Mouse (Mus musculus) bone marrow macrophage, adult 2 months (primary cell): Measurements from ENCODE around the gene Tk1. TPM values are rescaled to one million over a fixed set of nuclear protein-coding genes. Genes with fewer than 3 reads are reported as not detected.

Experiments used
- H3K27ac ChIP-seq: 2 replicates; pipeline ENCODE4 v1.5.1; 2012; ENCODE audit warnings: low read depth, low read length; ENCODE audit not compliant: insufficient read depth
- H3K4me1 ChIP-seq: 2 replicates; pipeline ENCODE4 v1.6.1; 2012; ENCODE audit warnings: low read length; ENCODE audit not compliant: control insufficient read depth, insufficient read depth
- H3K4me3 ChIP-seq: 2 replicates; pipeline ENCODE4 v1.5.1; 2012; ENCODE audit warnings: mild to moderate bottlenecking, low read length, moderate library complexity; ENCODE audit not compliant: insufficient read depth
- CTCF ChIP-seq: IDR thresholded peaks from 2 replicates; pipeline ENCODE4 v1.5.1; 2012; ENCODE audit warnings: low read depth, mild to moderate bottlenecking, low read length, moderate library complexity
- POLR2A ChIP-seq: IDR thresholded peaks from 2 replicates; pipeline ENCODE4 v1.6.1; 2012; ENCODE audit warnings: mild to moderate bottlenecking, low read depth, low read length, borderline replicate concordance
- polyA plus RNA-seq: library from polyadenylated mRNA; stranded (reverse); fragments of >200 nt; gene quantifications from 2 replicates; pipeline ENCODE4 v1.2.4, GENCODE M21; 2012; ENCODE audit not compliant: missing spikeins, insufficient read depth, insufficient read length

Gene Tk1
- polyA plus RNA-seq, 1 experiment = 70.1 TPM

GRCm38 (mm10) chr11:117863174-117863856 is 37.4 kb upstream of the Tk1 start:
- TF ChIP-seq CTCF (no peak), POLR2A (no peak)
- peaks cover 14% of the 10 kb centered on the region for H3K4me1 ChIP-seq

GRCm38 (mm10) chr11:117860601-117861000 is 34.7 kb upstream of the Tk1 start, which contains the start of gene Tmem235:
Tmem235 (plus strand) TSS chr11:117860752.
- TF ChIP-seq POLR2A = no peak
- TF ChIP-seq CTCF = no peak
- Histone ChIP-seq H3K4me3 (no peak within 1 kb of the TSS), H3K27ac (no peak within 1 kb of the TSS), H3K4me1 (peaks cover 10% of the 10 kb centered on the region)

More at GRCm38 (mm10) chr11:117863174-117863856, 37.4 kb upstream of the Tk1 start:
- Histone ChIP-seq H3K27ac (no peak overlapping the region), H3K4me3 (no peak overlapping the region)

GRCm38 (mm10) chr11:117858392-117858791 is 32.5 kb upstream of the Tk1 start:
- no peak overlapping the region for H3K27ac ChIP-seq
- H3K4me3 ChIP-seq = no peak overlapping the region
- TF ChIP-seq CTCF (no peak), POLR2A (no peak)
- H3K4me1 ChIP-seq = 0 out of 2 replicates have a peak, but pooled peaks cover 4% of the 10 kb centered on the region

GRCm38 (mm10) chr11:117857462-117857861 is 31.6 kb upstream of the Tk1 start:
- 0 out of 2 replicates have a peak, but pooled peaks cover 4% of the 10 kb centered on the region for H3K4me1 ChIP-seq
- no peak overlapping the region for H3K27ac ChIP-seq
- no peak for TF ChIP-seq CTCF
- H3K4me3 ChIP-seq = no peak overlapping the region

GRCm38 (mm10) chr11:117855975-117856374 is 30.1 kb upstream of the Tk1 start:
- Histone ChIP-seq H3K4me3 (no peak overlapping the region), H3K4me1 (0 out of 2 replicates have a peak, but pooled peaks cover 4% of the 10 kb centered on the region), H3K27ac (no peak overlapping the region)
- TF ChIP-seq POLR2A = no peak
- TF ChIP-seq CTCF = no peak

GRCm38 (mm10) chr11:117855360-117855759 is 29.5 kb upstream of the Tk1 start:
- Histone ChIP-seq H3K4me3 (no peak overlapping the region), H3K27ac (no peak overlapping the region), H3K4me1 (peaks cover 6% of the 10 kb centered on the region)
- TF ChIP-seq POLR2A (no peak), CTCF (no peak)

- H3K4me1 ChIP-seq = peaks cover 8% of the 10 kb centered on the region
- TF ChIP-seq CTCF (no peak), POLR2A (no peak)
- H3K27ac ChIP-seq = no peak overlapping the region
- no peak overlapping the region for H3K4me3 ChIP-seq
These were observed 28.3 kb upstream of the Tk1 start for GRCm38 (mm10) chr11:117854241-117854640.

GRCm38 (mm10) chr11:117852875-117853274 is 27.0 kb upstream of the Tk1 start:
- H3K4me3 ChIP-seq = no peak overlapping the region
- no peak for TF ChIP-seq CTCF
- TF ChIP-seq POLR2A = no peak
- no peak overlapping the region for H3K27ac ChIP-seq
- H3K4me1 ChIP-seq = peaks cover 10% of the 10 kb centered on the region

- TF ChIP-seq POLR2A (no peak), CTCF (no peak)
- Histone ChIP-seq H3K27ac (peak within 1 kb of the TSS; percentile 94), H3K4me3 (peak within 1 kb of the TSS; percentile 93), H3K4me1 (peaks cover 18% of the 10 kb centered on the region)
These were observed 23.2 kb upstream of the Tk1 start, which contains the start of gene Birc5 for GRCm38 (mm10) chr11:117848985-117849671. Birc5 (plus strand) TSS chr11:117849251.
